Mouse (Mus musculus): ENCODE results near the gene St8sia2.

DNA sequence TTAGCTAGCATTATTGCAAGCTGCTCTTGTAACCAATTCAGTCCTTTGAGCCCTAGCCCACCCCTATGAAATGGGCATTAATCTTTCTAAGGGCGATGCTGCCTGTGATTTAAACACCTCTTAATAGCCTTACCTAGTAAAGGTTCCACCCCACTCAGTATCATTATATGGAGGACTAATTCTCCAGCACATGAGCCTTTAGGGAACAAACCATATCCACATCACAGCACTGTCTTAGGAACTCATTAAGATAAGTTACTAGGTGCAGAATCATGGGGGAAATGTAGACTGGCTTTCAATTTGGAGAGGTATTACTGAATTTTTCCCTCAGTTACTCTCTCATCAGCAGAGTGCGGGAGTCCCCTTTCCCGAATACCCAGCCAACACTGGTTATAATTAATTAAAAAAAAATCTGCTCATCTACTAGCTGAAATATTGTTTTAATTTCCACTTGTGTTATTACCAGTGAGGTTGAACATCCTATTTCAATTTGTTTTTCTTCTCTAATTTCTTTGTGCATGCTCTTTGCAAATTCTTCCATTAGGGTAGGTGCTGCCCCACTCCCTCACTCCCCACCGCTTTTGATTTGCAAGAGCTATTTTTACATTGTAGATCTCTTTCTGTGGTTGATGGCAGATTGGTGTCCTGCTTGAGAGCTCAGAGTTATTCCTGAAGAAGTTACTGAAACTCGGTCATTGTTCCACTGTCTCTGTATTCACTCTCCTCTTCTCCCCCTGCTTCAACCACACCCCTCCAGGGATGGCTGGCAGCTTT lies 103.9 kb downstream of the St8sia2 start:
- no peak for TF ChIP-seq CTCF (conservative IDR thresholded peaks at IDR 0.05; ENCODE audit: low read length)
- TF ChIP-seq POU5F1 (IDR thresholded peaks at IDR 0.05; ENCODE audit: borderline replicate concordance, low read length), result no peak
- no peak for TF ChIP-seq NANOG (IDR thresholded peaks at IDR 0.05; ENCODE audit: borderline replicate concordance, low read length)
